Mouse (Mus musculus) MEL (cell line): Measurements from ENCODE around the gene Tsr1. TPM values are rescaled to one million over a fixed set of nuclear protein-coding genes. Genes with fewer than 3 reads are reported as not detected.

Experiments
- DNase-seq: peaks from one replicate; pipeline ENCODE4 v3.0.0; 2011; ENCODE audit warnings: low read depth, low spot score
- H3K27ac ChIP-seq: 2 replicates; pipeline ENCODE4 v1.5.1; 2012; ENCODE audit warnings: low read depth, mild to moderate bottlenecking, control low read depth, low read length, moderate library complexity; ENCODE audit not compliant: control insufficient read depth
- H3K27me3 ChIP-seq, 2 experiments: fragments of 150-350 bp in 1 of 2; sonication (generic) in 1 of 2; 2 replicates each; pipeline ENCODE4 v1.6.1; 2012; ENCODE audit warnings: low read length in 2 of 2, mild to moderate bottlenecking in 2 of 2, improper control_type of control experiment in 1 of 2, moderate library complexity in 1 of 2; ENCODE audit not compliant: insufficient read depth in 2 of 2, control insufficient read depth in 1 of 2
- H3K36me3 ChIP-seq, 2 experiments: 2 replicates each; pipeline ENCODE4 v1.6.1; 2012 to 2014; ENCODE audit warnings: low read length in 2 of 2, improper control_type of control experiment in 1 of 2, inconsistent platforms in 1 of 2, mild to moderate bottlenecking in 1 of 2; ENCODE audit not compliant: insufficient read depth in 2 of 2, control insufficient read depth in 1 of 2
- H3K4me1 ChIP-seq, 2 experiments: fragments of 150-350 bp in 1 of 2; sonication (generic) in 1 of 2; 2 replicates each; pipeline ENCODE4 v1.6.1; 2012; ENCODE audit warnings: low read length in 2 of 2, improper control_type of control experiment in 1 of 2, mild to moderate bottlenecking in 1 of 2; ENCODE audit not compliant: insufficient read depth in 2 of 2, control insufficient read depth in 1 of 2
- H3K4me3 ChIP-seq, 2 experiments: fragments of 150-350 bp in 1 of 2; sonication (generic) in 1 of 2; 2 replicates each; pipeline ENCODE4 v1.5.1; 2012; ENCODE audit warnings: low read depth in 2 of 2, low read length in 2 of 2, mild to moderate bottlenecking in 2 of 2, moderate library complexity in 2 of 2, control low read depth in 1 of 2, improper control_type of control experiment in 1 of 2; ENCODE audit not compliant: control insufficient read depth in 1 of 2, insufficient read depth in 1 of 2
- H3K79me2 ChIP-seq: 2 replicates; pipeline ENCODE4 v1.6.1; 2012; ENCODE audit warnings: mild to moderate bottlenecking, low read length, moderate library complexity; ENCODE audit not compliant: control insufficient read depth, poor library complexity, insufficient read depth
- H3K9ac ChIP-seq: 2 replicates; pipeline ENCODE4 v1.6.1; 2012; ENCODE audit warnings: low read depth, mild to moderate bottlenecking, control low read depth, low read length, moderate library complexity; ENCODE audit not compliant: control insufficient read depth, poor library complexity, severe bottlenecking
- H3K9me3 ChIP-seq: fragments of 150-350 bp; sonication (generic); replicated peaks from 2 replicates; pipeline ENCODE4 v1.6.1; 2012; ENCODE audit warnings: mild to moderate bottlenecking, low read length, improper control_type of control experiment, moderate library complexity; ENCODE audit not compliant: insufficient read depth
- CHD2 ChIP-seq: IDR thresholded peaks from 2 replicates; pipeline ENCODE4 v1.6.1; 2011; ENCODE audit warnings: low read length, improper control_type of control experiment
- E2F4 ChIP-seq: IDR thresholded peaks from 2 replicates; pipeline ENCODE4 v1.6.1; 2011; ENCODE audit warnings: low read depth, low read length, improper control_type of control experiment, borderline replicate concordance
- ELF1 ChIP-seq: IDR thresholded peaks from 2 replicates; pipeline ENCODE4 v1.6.1; 2014; ENCODE audit warnings: low read depth, mild to moderate bottlenecking, inconsistent platforms, low read length, improper control_type of control experiment, moderate library complexity
- MAX ChIP-seq: IDR thresholded peaks from 2 replicates; pipeline ENCODE4 v1.6.1; 2011; ENCODE audit warnings: low read length, improper control_type of control experiment
- MAZ ChIP-seq: IDR thresholded peaks from 2 replicates; pipeline ENCODE4 v1.6.1; 2012; ENCODE audit warnings: low read depth, mild to moderate bottlenecking, inconsistent platforms, low read length, improper control_type of control experiment
- MEF2A ChIP-seq: IDR thresholded peaks from 2 replicates; pipeline ENCODE4 v1.6.1; 2014; ENCODE audit warnings: low read depth, mild to moderate bottlenecking, inconsistent platforms, low read length, improper control_type of control experiment; ENCODE audit not compliant: poor library complexity, insufficient replicate concordance, severe bottlenecking; ENCODE audit errors: extremely low read depth
- MXI1 ChIP-seq: IDR thresholded peaks from 2 replicates; pipeline ENCODE4 v1.6.1; 2011; ENCODE audit warnings: mild to moderate bottlenecking, low read depth, low read length, improper control_type of control experiment
- MYB ChIP-seq: IDR thresholded peaks from 2 replicates; pipeline ENCODE4 v1.6.1; 2011; ENCODE audit warnings: mild to moderate bottlenecking, low read depth, low read length, improper control_type of control experiment
- NELFE ChIP-seq: IDR thresholded peaks from 2 replicates; pipeline ENCODE4 v1.6.1; 2011; ENCODE audit warnings: low read depth, low read length, improper control_type of control experiment
- SMC3 ChIP-seq: IDR thresholded peaks from 2 replicates; pipeline ENCODE4 v1.6.1; 2011; ENCODE audit warnings: low read depth, low read length, improper control_type of control experiment
- TCF12 ChIP-seq: IDR thresholded peaks from 2 replicates; pipeline ENCODE4 v1.6.1; 2014; ENCODE audit warnings: low read depth, mild to moderate bottlenecking, inconsistent platforms, low read length, improper control_type of control experiment, moderate library complexity
- USF1 ChIP-seq: IDR thresholded peaks from 2 replicates; pipeline ENCODE4 v1.6.1; 2014; ENCODE audit warnings: low read depth, mild to moderate bottlenecking, inconsistent platforms, low read length, improper control_type of control experiment, moderate library complexity
- ZNF384 ChIP-seq: IDR thresholded peaks from 2 replicates; pipeline ENCODE4 v1.6.1; 2012; ENCODE audit warnings: low read depth, mild to moderate bottlenecking, inconsistent platforms, low read length, improper control_type of control experiment
- polyA plus RNA-seq, 2 experiments: library from polyadenylated mRNA; stranded (reverse) in 1 of 2; unstranded in 1 of 2; fragments of >175 nt in 1 of 2; fragments of >200 nt in 1 of 2; gene quantifications; 2 replicates each; pipeline versions ENCODE4 v1.2.1 to v1.2.4; 2012; ENCODE audit warnings: low replicate concordance in 2 of 2, low read depth in 1 of 2; ENCODE audit not compliant: insufficient read length in 2 of 2, insufficient read depth in 1 of 2, missing spikeins in 1 of 2
- total RNA-seq: library from RNA; depleted of rRNA; stranded (reverse); fragments of 300-350 nt; gene quantifications from 2 replicates; pipeline ENCODE4 v1.2.3, GENCODE M21; 2012

Gene Tsr1
- total and polyA plus RNA-seq, 3 experiments = 123 to 178 (median 129) TPM

DNA sequence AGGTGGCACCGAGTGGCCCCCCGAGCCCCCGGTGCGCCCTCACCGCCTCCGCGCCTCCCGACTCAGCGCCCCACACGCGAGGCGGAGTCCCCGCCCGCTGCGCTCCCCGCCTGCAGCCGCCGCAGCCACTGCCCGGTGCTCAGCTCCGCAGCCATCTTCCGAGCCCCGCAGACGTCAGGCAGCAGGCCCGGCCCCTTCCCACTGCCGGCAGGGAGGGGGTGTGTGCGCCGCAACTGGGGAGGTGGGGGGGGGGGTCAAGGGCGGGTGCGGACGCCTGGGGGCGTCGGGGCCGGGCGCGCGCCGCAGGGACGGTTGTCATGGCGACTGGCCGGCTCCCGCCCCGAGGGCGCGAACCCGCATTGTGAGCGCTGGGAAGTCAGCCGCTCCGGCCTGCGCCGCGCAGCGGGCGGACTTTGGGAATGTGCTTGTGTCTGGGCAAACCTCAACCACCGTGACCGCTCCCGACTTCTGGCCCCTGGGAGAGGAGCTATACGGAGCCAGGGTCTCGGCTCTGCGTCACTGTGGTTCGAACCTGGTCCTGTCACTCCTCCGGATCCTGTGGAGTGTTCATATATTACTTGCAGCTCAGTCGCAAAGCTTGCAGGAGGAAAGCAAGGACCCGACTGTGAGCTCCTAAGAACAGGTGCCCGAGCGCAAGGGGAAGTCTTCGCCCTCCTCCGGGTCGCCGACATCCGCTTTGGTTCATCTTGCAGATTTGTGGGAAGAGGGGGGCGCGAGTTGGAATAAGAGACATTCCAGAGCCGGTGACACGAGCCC, 782 bp upstream of the Tsr1 start, which contains the start of gene Sgsm2:
TSS of gene Sgsm2 (minus strand) at position 160 of the 777 bp plus-strand sequence.
- no peaks in the 10 kb centered on the region for H3K27me3 ChIP-seq
- DNase-seq = peak; percentile 87
- peak within 1 kb of the TSS; percentile 80 to 86 for H3K4me3 ChIP-seq
- peaks cover 24 to 29% of the 10 kb centered on the region in 2 experiments for H3K36me3 ChIP-seq
- peaks cover 54% of the 10 kb centered on the region for H3K79me2 ChIP-seq
- H3K4me1 ChIP-seq = peaks cover 6 to 18% of the 10 kb centered on the region in 2 experiments
- TF ChIP-seq E2F4 = peak; percentile 63; the same call in 1 of the 2 replicates
- TF ChIP-seq MEF2A = 0 out of 2 replicates have a peak, but pooled peaks have one; percentile 14
- TF ChIP-seq MXI1 = peak; percentile 17; the same call in 1 of the 2 replicates
- peak; percentile 54 for TF ChIP-seq NELFE
- no peak; the same call in 1 of the 2 replicates for TF ChIP-seq SMC3
- TF ChIP-seq MAZ = peak; percentile 96
- TF ChIP-seq MYB = 0 out of 2 replicates have a peak, but pooled peaks have one; percentile 18
- peak; percentile 26; the same call in 1 of the 2 replicates for TF ChIP-seq TCF12
- no peak for TF ChIP-seq CHD2
- H3K9me3 ChIP-seq = no peaks in the 10 kb centered on the region
- peak within 1 kb of the TSS; percentile 86 for H3K9ac ChIP-seq
- H3K27ac ChIP-seq = peak within 1 kb of the TSS; percentile 86

DNA sequence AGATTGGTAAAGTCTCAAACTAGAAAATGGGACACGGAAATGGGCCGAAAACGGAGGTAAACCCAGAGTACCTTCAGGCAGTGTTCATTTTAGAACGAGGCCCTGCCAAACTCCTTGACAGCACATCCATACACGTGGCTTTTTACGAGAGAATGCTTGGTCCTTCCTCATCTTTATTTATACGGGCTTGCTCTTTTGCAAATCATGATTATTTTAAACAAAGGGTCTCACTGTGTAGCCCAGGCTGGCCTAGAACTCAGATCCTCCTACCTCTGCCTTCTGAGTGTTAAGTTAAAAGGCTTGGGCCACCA, 601 bp downstream of the Tsr1 start:
- Histone ChIP-seq H3K27ac (peak overlapping the region; percentile 56), H3K79me2 (peaks cover 61% of the 10 kb centered on the region), H3K4me1 (peaks cover 6 to 18% of the 10 kb centered on the region in 2 experiments), H3K9me3 (no peaks in the 10 kb centered on the region), H3K27me3 (no peaks in the 10 kb centered on the region), H3K36me3 (peaks cover 38 to 40% of the 10 kb centered on the region in 2 experiments), H3K4me3 (peak overlapping the region; percentile 80 to 86), H3K9ac (peak overlapping the region; percentile 86)
- DNase-seq = no peak
- TF ChIP-seq MAX (peak; percentile 50; the same call in 1 of the 2 replicates), ELF1 (no peak), MXI1 (peak; percentile 93)

DNA sequence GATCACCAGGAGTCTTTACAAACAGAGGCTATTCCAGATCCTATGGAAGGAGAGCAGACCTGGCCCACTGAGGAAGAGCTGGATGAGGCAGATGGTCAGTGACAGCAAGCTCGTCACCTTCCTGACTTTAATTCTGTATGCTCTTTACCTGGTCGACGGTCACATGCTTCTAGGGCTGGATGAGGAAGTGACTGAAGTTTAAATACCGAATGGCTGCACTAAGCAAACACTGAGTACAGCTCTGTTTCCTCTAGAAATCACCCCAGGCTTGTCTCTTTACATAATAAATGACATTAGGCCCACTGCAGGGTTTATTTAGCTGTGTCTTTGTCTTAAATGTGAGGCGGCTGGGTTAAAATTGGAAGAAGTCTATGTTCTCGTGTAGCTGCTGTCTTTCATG, 3.7 kb downstream of the Tsr1 start:
- TF ChIP-seq USF1 (peak; percentile 36; the same call in 1 of the 2 replicates), ZNF384 (no peak)
- Histone ChIP-seq H3K4me3 (no peak overlapping the region), H3K9ac (no peak overlapping the region), H3K79me2 (peaks cover 61% of the 10 kb centered on the region), H3K4me1 (peaks cover 6 to 18% of the 10 kb centered on the region in 2 experiments), H3K27me3 (no peaks in the 10 kb centered on the region), H3K27ac (no peak overlapping the region), H3K9me3 (no peaks in the 10 kb centered on the region), H3K36me3 (peaks cover 52 to 66% of the 10 kb centered on the region in 2 experiments)
- no peak for DNase-seq
